Mouse (Mus musculus) heart, adult 2 months (tissue): ENCODE measurements around the gene Pgap2.

Experiments
- CTCF ChIP-seq: fragments of 200-600 bp; IDR thresholded peaks from 2 replicates; pipeline ENCODE4 v1.8.1; 2022; ENCODE audit warnings: antibody characterized with exemption, mild to moderate bottlenecking, moderate library complexity
- POLR2A ChIP-seq: fragments of 200-500 bp; IDR thresholded peaks from 2 replicates; pipeline ENCODE4 v1.6.1; 2011; ENCODE audit warnings: mild to moderate bottlenecking, low read depth, low read length, control low read depth; ENCODE audit not compliant: insufficient read depth

DNA sequence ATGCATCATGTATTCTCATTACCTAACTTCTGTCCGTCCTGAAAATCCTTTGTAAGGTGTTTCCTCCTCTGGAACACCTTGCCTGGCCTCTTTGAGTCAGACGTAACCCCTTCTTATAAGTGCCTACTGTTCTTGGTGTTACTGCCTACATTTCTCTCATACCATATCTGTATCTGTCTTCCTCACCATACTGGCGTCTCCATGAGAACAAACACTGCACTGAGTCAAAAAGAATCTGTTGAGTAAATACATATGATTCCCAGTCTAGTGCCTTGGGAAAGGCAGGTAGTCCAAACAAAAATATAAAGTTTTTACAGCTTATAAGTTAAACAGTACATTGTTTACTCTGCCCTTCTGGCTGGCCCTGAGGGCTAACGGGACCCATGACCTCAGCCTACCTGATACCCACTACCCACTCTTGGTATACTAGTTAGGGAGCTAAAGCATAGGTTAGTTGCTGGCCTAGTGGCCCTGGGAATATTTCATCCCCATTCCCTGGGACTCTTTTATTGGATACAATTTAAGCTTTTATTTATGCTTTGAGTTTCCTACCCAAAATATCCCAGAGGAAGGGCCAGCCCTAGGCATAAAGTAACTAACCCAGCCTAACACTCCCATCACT lies 18.2 kb downstream of the Pgap2 start:
- no peak for TF ChIP-seq CTCF
- no peak for TF ChIP-seq POLR2A
